27 mouse cellular contexts compared by ENCODE assay signal in genomic region chr11:90046211-90046610, GRCm38 (mm10). TPM values are rescaled to one million over a fixed set of nuclear protein-coding genes. Genes with fewer than 3 reads are reported as not detected.
DNase-seq lines count a peak whose midpoint lies in the region; ATAC-seq and TF ChIP-seq lines count a peak whose summit lies in the region.
"Had no signal": no experiment of that assay in that cellular context is flagged by ENCODE, and none has a peak within 500 bp of the region (broad histone marks: within the 10 kb centered on the region; RNA-seq: fewer than 3 reads in every experiment).

No protein-coding gene starts in this region.

- no peak overlapping the region for H3K27ac ChIP-seq in embryonic facial prominence, embryonic 14.5 days (replicated peaks; ENCODE audit: low read depth, low read length)
- no peak overlapping the region for H3K27ac ChIP-seq in embryonic facial prominence, embryonic 10.5 days (replicated peaks)
- no peak overlapping the region for H3K27ac ChIP-seq in kidney, postnatal 0 days
- H3K27ac ChIP-seq: embryonic facial prominence, embryonic 15.5 days; heart, embryonic 10.5 days; heart, embryonic 13.5 days; hindbrain, embryonic 13.5 days; intestine, embryonic 15.5 days had no signal

- H3K27me3 ChIP-seq in embryonic facial prominence, embryonic 14.5 days (replicated peaks; ENCODE audit: control insufficient read depth, insufficient read depth, low read length): no peaks in the 10 kb centered on the region
- H3K27me3 ChIP-seq in embryonic facial prominence, embryonic 10.5 days (replicated peaks; ENCODE audit: low read depth, poor library complexity, severe bottlenecking): no peaks in the 10 kb centered on the region
- H3K27me3 ChIP-seq in kidney, postnatal 0 days (ENCODE audit: insufficient read depth, low read length): no peaks in the 10 kb centered on the region
- H3K27me3 ChIP-seq: embryonic facial prominence, embryonic 15.5 days; heart, embryonic 13.5 days; intestine, embryonic 15.5 days had no signal

- 0 out of 2 replicates have a peak, but pooled peaks cover 5% of the 10 kb centered on the region for H3K4me1 ChIP-seq in embryonic facial prominence, embryonic 14.5 days (ENCODE audit: control insufficient read depth, insufficient read depth, low read length)
- H3K4me1 ChIP-seq in embryonic facial prominence, embryonic 10.5 days: peaks cover 14% of the 10 kb centered on the region
- H3K4me1 ChIP-seq in kidney, postnatal 0 days (replicated peaks; ENCODE audit: insufficient read depth, low read length): no peaks in the 10 kb centered on the region
- H3K4me1 ChIP-seq: embryonic facial prominence, embryonic 15.5 days; heart, embryonic 13.5 days; hindbrain, embryonic 13.5 days; intestine, embryonic 15.5 days had no signal

- H3K36me3 ChIP-seq in embryonic facial prominence, embryonic 14.5 days (ENCODE audit: control insufficient read depth, insufficient read depth, low read length): no peaks in the 10 kb centered on the region
- no peaks in the 10 kb centered on the region for H3K36me3 ChIP-seq in embryonic facial prominence, embryonic 10.5 days (replicated peaks)
- no peaks in the 10 kb centered on the region for H3K36me3 ChIP-seq in kidney, postnatal 0 days (ENCODE audit: insufficient read depth, low read length)
- H3K36me3 ChIP-seq: embryonic facial prominence, embryonic 15.5 days; heart, embryonic 10.5 days; heart, embryonic 13.5 days; hindbrain, embryonic 13.5 days; intestine, embryonic 15.5 days had no signal

- DNase-seq in embryonic facial prominence, embryonic 14.5 days (ENCODE audit: low spot score): no peak
- no peak for DNase-seq in embryonic facial prominence, embryonic 10.5 days (ENCODE audit: low spot score)
- peak; percentile 43 for DNase-seq in gastrocnemius, postnatal 25 days
- DNase-seq in gastrocnemius, postnatal 10 days: no peak
- DNase-seq in kidney, postnatal 0 days (ENCODE audit: low spot score): peak; percentile 41
- no peak for DNase-seq in kidney, adult 18-20 months
- DNase-seq: adrenal gland, adult 8-10 months; adrenal gland, postnatal 25 days; cerebellum, adult 11-12 months; cerebellum, adult 8-10 months; cerebellum, postnatal 10 days; cerebellum, postnatal 36 days; embryo, embryonic 11 days; forebrain, postnatal 0 days; gastrocnemius, postnatal 36 days; heart, adult 2 months; heart, postnatal 14 days; kidney, adult 11 months had no signal

- no peak overlapping the region for H3K9ac ChIP-seq in embryonic facial prominence, embryonic 14.5 days (ENCODE audit: low read depth, low read length)
- no peak overlapping the region for H3K9ac ChIP-seq in kidney, postnatal 0 days (ENCODE audit: low read depth, low read length)
- H3K9ac ChIP-seq: embryonic facial prominence, embryonic 15.5 days; forebrain, postnatal 0 days; heart, embryonic 13.5 days; hindbrain, embryonic 13.5 days; intestine, embryonic 15.5 days had no signal

- no peak overlapping the region for H3K4me2 ChIP-seq in embryonic facial prominence, embryonic 14.5 days (ENCODE audit: low read depth, low read length)
- no peak overlapping the region for H3K4me2 ChIP-seq in kidney, postnatal 0 days (ENCODE audit: low read length)
- H3K4me2 ChIP-seq: embryonic facial prominence, embryonic 15.5 days; heart, embryonic 13.5 days; hindbrain, embryonic 13.5 days; intestine, embryonic 15.5 days had no signal

- H3K4me3 ChIP-seq in embryonic facial prominence, embryonic 14.5 days (ENCODE audit: low read depth, low read length): no peak overlapping the region
- H3K4me3 ChIP-seq in embryonic facial prominence, embryonic 10.5 days: no peak overlapping the region
- H3K4me3 ChIP-seq in kidney, postnatal 0 days (replicated peaks; ENCODE audit: low read depth, low read length): no peak overlapping the region
- H3K4me3 ChIP-seq: embryonic facial prominence, embryonic 15.5 days; heart, adult 2 months; heart, embryonic 10.5 days; heart, embryonic 13.5 days; hindbrain, embryonic 13.5 days; intestine, embryonic 15.5 days had no signal

- no peaks in the 10 kb centered on the region for H3K9me3 ChIP-seq in embryonic facial prominence, embryonic 14.5 days (ENCODE audit: control insufficient read depth, low read length)
- no peaks in the 10 kb centered on the region for H3K9me3 ChIP-seq in embryonic facial prominence, embryonic 10.5 days
- H3K9me3 ChIP-seq in kidney, postnatal 0 days (replicated peaks; ENCODE audit: low read length): no peaks in the 10 kb centered on the region
- H3K9me3 ChIP-seq: embryonic facial prominence, embryonic 15.5 days; heart, embryonic 10.5 days; heart, embryonic 13.5 days; hindbrain, embryonic 13.5 days; intestine, embryonic 15.5 days had no signal

- 19% methylated on average over 7 of the region's 7 CpGs for WGBS in embryonic facial prominence, embryonic 14.5 days
- 37% methylated on average over 7 of the region's 7 CpGs for WGBS in embryonic facial prominence, embryonic 10.5 days
- 24% methylated on average over 7 of the region's 7 CpGs for WGBS in kidney, postnatal 0 days

- TF ChIP-seq CTCF in kidney, postnatal 0 days (IDR thresholded peaks at IDR 0.05; ENCODE audit: low read depth): no peak

- peak; percentile 18; the same call in 1 of the 2 replicates for ATAC-seq in embryonic facial prominence, embryonic 14.5 days (ENCODE audit: low read depth)
- ATAC-seq in kidney, postnatal 0 days (replicated peaks; ENCODE audit: low FRiP score, low read depth): no peak
- ATAC-seq: activated CD4-positive, CD25-positive, alpha-beta regulatory T cell, adult 4 months; forebrain, embryonic 14.5 days; forebrain, postnatal 0 days; hindbrain, embryonic 16.5 days; intestine, embryonic 15.5 days had no signal

RNA-seq across cellular contexts. Expression of gene Tmem100, which starts 16.1 kb away (rescaled TPM):
- 29.7 and 32.3 TPM in 2 replicates for polyA plus RNA-seq in embryonic facial prominence, embryonic 14.5 days (2014; fragmentation: Nextera tagmentation; extraction: Ambion mirVana)
- 7.0 and 7.7 TPM in 2 replicates for polyA plus RNA-seq in embryonic facial prominence, embryonic 10.5 days (2016; fragmentation: Nextera tagmentation; extraction: Ambion mirVana)
- total RNA-seq in gastrocnemius, postnatal 25 days (2021): 10 to 100 TPM in 1 of 2 experiments, 1 to 10 TPM in 1; 6.9 to 15.7 TPM
- total RNA-seq in gastrocnemius, postnatal 10 days (2021): 10 to 100 TPM; 19.2 to 22.5 TPM
- 37.3 and 37.9 TPM in 2 replicates for polyA plus RNA-seq in kidney, postnatal 0 days (2015; fragmentation: Nextera tagmentation; extraction: Ambion mirVana)
- total RNA-seq: hematopoietic stem cell, adult 5-6 weeks had no signal
- polyA plus RNA-seq: activated CD4-positive, CD25-positive, alpha-beta regulatory T cell, adult 4 months had no signal

RNA-seq across cellular contexts. Expression of gene Pctp, which starts 43.5 kb away (rescaled TPM):
- polyA plus RNA-seq in embryonic facial prominence, embryonic 14.5 days (2014; fragmentation: Nextera tagmentation; extraction: Ambion mirVana): 1.9 and 3.0 TPM in 2 replicates
- polyA plus RNA-seq in embryonic facial prominence, embryonic 10.5 days (2016; fragmentation: Nextera tagmentation; extraction: Ambion mirVana): 16.9 and 19.4 TPM in 2 replicates
- 1 to 10 TPM; 2.2 to 2.9 TPM for total RNA-seq in gastrocnemius, postnatal 25 days (2021)
- 1 to 10 TPM; 2.3 to 3.1 TPM for total RNA-seq in gastrocnemius, postnatal 10 days (2021)
- 11.7 and 13.9 TPM in 2 replicates for polyA plus RNA-seq in kidney, postnatal 0 days (2015; fragmentation: Nextera tagmentation; extraction: Ambion mirVana)

Comparison
In these comparisons a context has a peak if more than half of its experiments do, and no peak if none do; other contexts are left out.
1. DNase-seq: peak in gastrocnemius, postnatal 25 days (single experiment) and kidney, postnatal 0 days (single experiment); none in embryonic facial prominence, embryonic 14.5 days (single experiment), embryonic facial prominence, embryonic 10.5 days (single experiment), gastrocnemius, postnatal 10 days (single experiment) and kidney, adult 18-20 months (single experiment).